Mouse (Mus musculus) cerebellum, adult 11-12 months (tissue): ENCODE results near the gene Trem2.
"Not testable (repeated sequence)": the region's sequence is repeated elsewhere in the genome, so short reads cannot be mapped to it uniquely, and the experiment has no call there.

ENCODE experiments used
- DNase-seq: peaks from one replicate; pipeline ENCODE4 v3.0.0; 2022

Gene Trem2

GRCm38 (mm10) chr17:48352976-48353375 is 6.8 kb downstream of the Trem2 start:
- DNase-seq, result not testable (repeated sequence)

- DNase-seq, result no peak
Observed at GRCm38 (mm10) chr17:48355822-48356221, 9.6 kb downstream of the Trem2 start.

- DNase-seq, result no peak
Observed at GRCm38 (mm10) chr17:48357892-48358291, 11.7 kb downstream of the Trem2 start.

GRCm38 (mm10) chr17:48359616-48360015 is 13.4 kb downstream of the Trem2 start, which contains the start of gene Treml1:
Gene Treml1 (plus strand): TSS chr17:48359916.
- DNase-seq, result no peak

- DNase-seq, result no peak
Observed at GRCm38 (mm10) chr17:48360462-48360861, 14.3 kb downstream of the Trem2 start.

GRCm38 (mm10) chr17:48362346-48362745 is 16.1 kb downstream of the Trem2 start:
- DNase-seq, result no peak

- peak; percentile 13 for DNase-seq
Observed at GRCm38 (mm10) chr17:48362966-48363365, 16.8 kb downstream of the Trem2 start.

GRCm38 (mm10) chr17:48363421-48363965 is 17.3 kb downstream of the Trem2 start:
- DNase-seq, result no peak

GRCm38 (mm10) chr17:48365511-48366155 is 19.4 kb downstream of the Trem2 start:
- no peak for DNase-seq

GRCm38 (mm10) chr17:48366806-48367205 is 20.6 kb downstream of the Trem2 start:
- DNase-seq, result no peak

- no peak for DNase-seq
Observed at GRCm38 (mm10) chr17:48371621-48372020, 25.4 kb downstream of the Trem2 start.

GRCm38 (mm10) chr17:48372987-48373386 is 26.8 kb downstream of the Trem2 start:
- DNase-seq, result no peak

GRCm38 (mm10) chr17:48376102-48376501 is 29.9 kb downstream of the Trem2 start:
- DNase-seq, result no peak

GRCm38 (mm10) chr17:48379050-48379449 is 32.8 kb downstream of the Trem2 start:
- no peak for DNase-seq

- no peak for DNase-seq
Observed at GRCm38 (mm10) chr17:48385786-48386461, 39.7 kb downstream of the Trem2 start.

GRCm38 (mm10) chr17:48388666-48389065 is 42.5 kb downstream of the Trem2 start:
- DNase-seq, result no peak

- DNase-seq, result no peak
Observed at GRCm38 (mm10) chr17:48389442-48389841, 43.2 kb downstream of the Trem2 start.

GRCm38 (mm10) chr17:48391446-48391845 is 45.2 kb downstream of the Trem2 start:
- DNase-seq, result no peak

GRCm38 (mm10) chr17:48392616-48393015 is 46.4 kb downstream of the Trem2 start:
- no peak for DNase-seq

GRCm38 (mm10) chr17:48401710-48402109 is 55.5 kb downstream of the Trem2 start:
- DNase-seq, result no peak

- DNase-seq, result no peak
Observed at GRCm38 (mm10) chr17:48402751-48403150, 56.5 kb downstream of the Trem2 start.
